Mouse (Mus musculus): Measurements from ENCODE around the gene Fut1. TPM values are rescaled to one million over a fixed set of nuclear protein-coding genes. Genes with fewer than 3 reads are reported as not detected.

Fut1 gene
- total and polyA plus RNA-seq, 2 experiments, result 0.15 TPM; not detected in 1

- Histone ChIP-seq H3K27ac (replicated peaks; ENCODE audit: insufficient read depth, low read depth, low read length) (no peak overlapping the region), H3K4me3 (ENCODE audit: insufficient read depth, low read depth, low read length) (no peak overlapping the region), H3K27me3 (ENCODE audit: control insufficient read depth, insufficient read depth, low read length) (no peaks in the 10 kb centered on the region), H3K79me2 (ENCODE audit: control insufficient read depth, insufficient read depth, low read length) (no peaks in the 10 kb centered on the region), H3K4me1 (ENCODE audit: control insufficient read depth, insufficient read depth, low read length) (no peaks in the 10 kb centered on the region; the same call in 1 of the 2 replicates), H3K9ac (ENCODE audit: low read depth, low read length) (no peak overlapping the region), H3K36me3 (ENCODE audit: control insufficient read depth, insufficient read depth, low read length) (peaks cover 2% of the 10 kb centered on the region; the same call in 1 of the 2 replicates)
- 96% methylated on average over 5 of the region's 5 CpGs for WGBS
- no peak for DNase-seq (ENCODE audit: extremely low read depth, low read depth, low spot score)
- TF ChIP-seq CTCF (IDR thresholded peaks at IDR 0.05; ENCODE audit: low read depth, low read length), result no peak
- TF ChIP-seq POLR2A (IDR thresholded peaks at IDR 0.05; ENCODE audit: extremely low read depth, insufficient read depth, low read length), result no peak
Measured at GRCm38 (mm10) chr7:45589898-45590297, 27.2 kb upstream of the Fut1 start.

GRCm38 (mm10) chr7:45590874-45591273, 26.2 kb upstream of the Fut1 start:
- no peak overlapping the region for H3K4me3 ChIP-seq (ENCODE audit: insufficient read depth, low read depth, low read length)
- WGBS, result 44% methylated on average over 3 of the region's 3 CpGs
- H3K9ac ChIP-seq (ENCODE audit: low read depth, low read length), result no peak overlapping the region
- no peaks in the 10 kb centered on the region; the same call in 1 of the 2 replicates for H3K36me3 ChIP-seq (ENCODE audit: control insufficient read depth, insufficient read depth, low read length)
- no peak overlapping the region for H3K27ac ChIP-seq (replicated peaks; ENCODE audit: insufficient read depth, low read depth, low read length)
- no peaks in the 10 kb centered on the region for H3K27me3 ChIP-seq (ENCODE audit: control insufficient read depth, insufficient read depth, low read length)
- no peaks in the 10 kb centered on the region for H3K79me2 ChIP-seq (ENCODE audit: control insufficient read depth, insufficient read depth, low read length)
- no peaks in the 10 kb centered on the region; the same call in 1 of the 2 replicates for H3K4me1 ChIP-seq (ENCODE audit: control insufficient read depth, insufficient read depth, low read length)
- no peak for DNase-seq (ENCODE audit: extremely low read depth, low read depth, low spot score)
- TF ChIP-seq CTCF (IDR thresholded peaks at IDR 0.05; ENCODE audit: low read depth, low read length) (no peak), POLR2A (IDR thresholded peaks at IDR 0.05; ENCODE audit: extremely low read depth, insufficient read depth, low read length) (no peak)

GRCm38 (mm10) chr7:45591880-45592279, 25.2 kb upstream of the Fut1 start:
- H3K36me3 ChIP-seq (ENCODE audit: control insufficient read depth, insufficient read depth, low read length), result no peaks in the 10 kb centered on the region
- no peak overlapping the region for H3K9ac ChIP-seq (ENCODE audit: low read depth, low read length)
- no peak for TF ChIP-seq POLR2A (IDR thresholded peaks at IDR 0.05; ENCODE audit: extremely low read depth, insufficient read depth, low read length)
- no peak overlapping the region for H3K4me3 ChIP-seq (ENCODE audit: insufficient read depth, low read depth, low read length)
- no peak for DNase-seq (ENCODE audit: extremely low read depth, low read depth, low spot score)
- H3K4me1 ChIP-seq (ENCODE audit: control insufficient read depth, insufficient read depth, low read length), result peaks cover 3% of the 10 kb centered on the region; the same call in 1 of the 2 replicates
- H3K27me3 ChIP-seq (ENCODE audit: control insufficient read depth, insufficient read depth, low read length), result no peaks in the 10 kb centered on the region
- no peak overlapping the region for H3K27ac ChIP-seq (replicated peaks; ENCODE audit: insufficient read depth, low read depth, low read length)
- H3K79me2 ChIP-seq (ENCODE audit: control insufficient read depth, insufficient read depth, low read length), result no peaks in the 10 kb centered on the region
- WGBS, result 69% methylated on average over 7 of the region's 7 CpGs

DNA sequence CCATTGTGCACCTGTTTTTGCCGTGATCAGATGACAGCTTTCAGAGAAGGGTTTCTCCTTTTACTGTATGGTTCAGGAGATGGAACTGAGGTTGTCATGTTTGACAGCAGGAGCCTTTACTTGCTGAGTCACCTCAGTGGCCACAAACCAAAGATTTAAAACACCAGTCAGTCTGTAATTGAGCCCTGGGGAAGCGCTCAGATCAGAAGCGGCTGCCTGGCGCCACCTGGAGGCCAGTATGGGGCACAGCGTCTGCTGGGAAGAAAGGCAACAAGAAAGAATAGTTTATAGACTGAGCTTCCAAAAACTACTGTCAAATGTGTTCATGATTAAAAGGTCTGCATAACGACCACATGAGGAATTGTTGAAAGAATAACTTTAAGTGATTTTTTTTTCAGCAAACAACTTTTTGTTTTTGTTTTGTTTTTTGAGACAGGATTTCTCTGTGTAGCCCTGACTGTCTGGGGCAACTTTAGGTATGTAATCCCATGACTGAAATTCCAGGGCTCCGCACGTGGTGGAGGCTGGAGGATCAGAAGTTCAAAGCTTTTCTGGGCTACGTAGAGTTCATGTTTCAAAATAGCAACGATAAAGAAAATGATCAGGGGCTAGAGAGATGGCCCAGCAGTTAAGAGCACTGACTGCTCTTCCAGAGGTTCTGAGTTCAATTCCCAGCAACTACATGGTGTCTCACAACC, 23.8 kb upstream of the Fut1 start:
- Histone ChIP-seq H3K79me2 (ENCODE audit: control insufficient read depth, insufficient read depth, low read length) (no peaks in the 10 kb centered on the region), H3K4me3 (ENCODE audit: insufficient read depth, low read depth, low read length) (no peak overlapping the region), H3K36me3 (ENCODE audit: control insufficient read depth, insufficient read depth, low read length) (no peaks in the 10 kb centered on the region), H3K27ac (replicated peaks; ENCODE audit: insufficient read depth, low read depth, low read length) (no peak overlapping the region), H3K27me3 (ENCODE audit: control insufficient read depth, insufficient read depth, low read length) (no peaks in the 10 kb centered on the region), H3K9ac (ENCODE audit: low read depth, low read length) (no peak overlapping the region), H3K4me1 (ENCODE audit: control insufficient read depth, insufficient read depth, low read length) (peaks cover 11% of the 10 kb centered on the region)
- WGBS, result 22% methylated on average over 10 of the region's 10 CpGs
- TF ChIP-seq CTCF (IDR thresholded peaks at IDR 0.05; ENCODE audit: low read depth, low read length) (peak; percentile 93), POLR2A (IDR thresholded peaks at IDR 0.05; ENCODE audit: extremely low read depth, insufficient read depth, low read length) (no peak)
- peak; percentile 71 for DNase-seq (ENCODE audit: extremely low read depth, low read depth, low spot score)

DNA sequence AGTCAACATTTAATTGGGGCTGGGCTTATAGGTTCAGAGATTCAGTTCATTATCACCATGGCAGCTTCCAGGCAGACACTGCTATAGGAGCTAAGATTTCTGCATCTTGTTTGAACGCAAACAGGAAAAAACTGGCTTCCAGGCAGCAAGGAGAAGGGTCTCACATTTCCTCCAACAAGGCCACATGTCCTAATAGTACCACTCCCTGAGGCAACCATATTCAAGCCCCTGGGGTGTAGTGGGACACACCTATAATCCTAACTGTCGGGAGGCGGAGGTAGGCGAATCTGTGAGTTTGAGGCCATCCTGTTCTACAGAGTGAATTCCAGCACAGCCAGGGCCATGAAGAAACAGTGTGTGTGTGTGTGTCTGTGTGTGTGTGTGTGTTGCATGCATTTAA, 21.9 kb upstream of the Fut1 start:
- no peak overlapping the region for H3K27ac ChIP-seq (replicated peaks; ENCODE audit: insufficient read depth, low read depth, low read length)
- no peak overlapping the region for H3K9ac ChIP-seq (ENCODE audit: low read depth, low read length)
- no peaks in the 10 kb centered on the region for H3K79me2 ChIP-seq (ENCODE audit: control insufficient read depth, insufficient read depth, low read length)
- 97% methylated on average over 4 of the region's 4 CpGs for WGBS
- peaks cover 11% of the 10 kb centered on the region for H3K4me1 ChIP-seq (ENCODE audit: control insufficient read depth, insufficient read depth, low read length)
- no peaks in the 10 kb centered on the region for H3K36me3 ChIP-seq (ENCODE audit: control insufficient read depth, insufficient read depth, low read length)
- H3K4me3 ChIP-seq (ENCODE audit: insufficient read depth, low read depth, low read length), result no peak overlapping the region
- no peak for TF ChIP-seq POLR2A (IDR thresholded peaks at IDR 0.05; ENCODE audit: extremely low read depth, insufficient read depth, low read length)
- TF ChIP-seq CTCF (IDR thresholded peaks at IDR 0.05; ENCODE audit: low read depth, low read length), result no peak
- no peak for DNase-seq (ENCODE audit: extremely low read depth, low read depth, low spot score)
- H3K27me3 ChIP-seq (ENCODE audit: control insufficient read depth, insufficient read depth, low read length), result no peaks in the 10 kb centered on the region

DNA sequence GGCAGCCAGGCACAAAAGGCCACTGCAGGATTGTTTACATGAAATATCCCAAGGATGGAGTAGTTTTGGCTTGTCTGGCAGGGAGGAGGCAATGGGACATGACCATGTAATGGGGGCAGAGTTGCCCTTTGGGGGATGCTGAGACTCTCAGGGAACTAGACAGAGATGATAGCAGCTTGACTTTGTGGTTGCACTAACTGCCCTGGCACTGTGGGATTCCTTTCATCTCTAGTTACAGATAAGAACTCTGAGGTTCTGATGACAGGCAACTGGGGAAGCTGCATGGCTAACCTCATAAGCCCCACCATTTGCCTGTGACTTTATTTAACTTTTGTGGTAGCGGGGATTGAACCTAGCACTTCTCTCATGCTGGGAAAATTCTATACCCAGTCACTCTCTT, 21.0 kb upstream of the Fut1 start:
- no peak overlapping the region for H3K4me3 ChIP-seq (ENCODE audit: insufficient read depth, low read depth, low read length)
- H3K27ac ChIP-seq (replicated peaks; ENCODE audit: insufficient read depth, low read depth, low read length), result no peak overlapping the region
- peaks cover 11% of the 10 kb centered on the region for H3K4me1 ChIP-seq (ENCODE audit: control insufficient read depth, insufficient read depth, low read length)
- WGBS, result 100% methylated on average over 1 of the region's 1 CpGs
- H3K79me2 ChIP-seq (ENCODE audit: control insufficient read depth, insufficient read depth, low read length), result no peaks in the 10 kb centered on the region
- H3K36me3 ChIP-seq (ENCODE audit: control insufficient read depth, insufficient read depth, low read length), result no peaks in the 10 kb centered on the region
- TF ChIP-seq CTCF (IDR thresholded peaks at IDR 0.05; ENCODE audit: low read depth, low read length) (no peak), POLR2A (IDR thresholded peaks at IDR 0.05; ENCODE audit: extremely low read depth, insufficient read depth, low read length) (no peak)
- H3K27me3 ChIP-seq (ENCODE audit: control insufficient read depth, insufficient read depth, low read length), result no peaks in the 10 kb centered on the region
- H3K9ac ChIP-seq (ENCODE audit: low read depth, low read length), result no peak overlapping the region
- DNase-seq (ENCODE audit: extremely low read depth, low read depth, low spot score), result no peak

Measured in liver, adult 2 months (tissue).